Mouse (Mus musculus) olfactory bulb, adult 2 months (tissue): ENCODE measurements around the gene Ribc1. TPM values are rescaled to one million over a fixed set of nuclear protein-coding genes. Genes with fewer than 3 reads are reported as not detected.
A peak's percentile ranks its signal among the peaks of the same experiment; 100 is the strongest.

Experiments
- H3K27ac ChIP-seq: fragments of 200-500 bp; 2 replicates; pipeline ENCODE4 v1.5.1; 2012; ENCODE audit warnings: low read depth, low read length; ENCODE audit not compliant: insufficient read depth
- H3K4me1 ChIP-seq: fragments of 200-500 bp; 2 replicates; pipeline ENCODE4 v1.6.1; 2012; ENCODE audit warnings: low read length; ENCODE audit not compliant: control insufficient read depth, insufficient read depth
- H3K4me3 ChIP-seq: fragments of 200-500 bp; 2 replicates; pipeline ENCODE4 v1.5.1; 2012; ENCODE audit warnings: mild to moderate bottlenecking, low read depth, low read length, moderate library complexity; ENCODE audit not compliant: insufficient read depth
- CTCF ChIP-seq: fragments of 200-500 bp; IDR thresholded peaks from 2 replicates; pipeline ENCODE4 v1.5.1; 2012; ENCODE audit warnings: low read depth, mild to moderate bottlenecking, low read length, moderate library complexity; ENCODE audit not compliant: insufficient read depth
- POLR2A ChIP-seq: fragments of 200-500 bp; IDR thresholded peaks from 2 replicates; pipeline ENCODE4 v1.6.1; 2012; ENCODE audit warnings: mild to moderate bottlenecking, low read depth, low read length, moderate library complexity; ENCODE audit not compliant: insufficient read depth
- WGBS: fragments of 180-500 bp; shearing (Covaris S2); methylation state at CpG from one replicate; pipeline ENCODE4 v1.1.7; 2018; 5-methylcytosine and 5-hydroxymethylcytosine counted together
- polyA plus RNA-seq: library from polyadenylated mRNA; stranded (reverse); fragments of >200 nt; gene quantifications from 2 replicates; pipeline ENCODE4 v1.2.4, GENCODE M21; 2012; ENCODE audit warnings: low replicate concordance; ENCODE audit not compliant: missing spikeins, insufficient read depth, insufficient read length

The Ribc1 gene
- not detected in 2 replicates for polyA plus RNA-seq

GRCm38 (mm10) chrX:152016151-152017145 lies at the start of gene Ribc1, which contains the start of gene Smc1a:
Gene Ribc1, minus strand, starts transcription at chrX:152016295.
Gene Smc1a, plus strand, starts transcription at chrX:152016428.
- Histone ChIP-seq H3K4me3 (peak within 1 kb of the TSS; percentile 76), H3K4me1 (no peaks in the 10 kb centered on the region; the same call in 1 of the 2 replicates), H3K27ac (peak within 1 kb of the TSS; percentile 82)
- TF ChIP-seq POLR2A (peak; percentile 43; the same call in 1 of the 2 replicates), CTCF (no peak)
- WGBS: 14% methylated on average over 63 of the region's 64 CpGs

DNA sequence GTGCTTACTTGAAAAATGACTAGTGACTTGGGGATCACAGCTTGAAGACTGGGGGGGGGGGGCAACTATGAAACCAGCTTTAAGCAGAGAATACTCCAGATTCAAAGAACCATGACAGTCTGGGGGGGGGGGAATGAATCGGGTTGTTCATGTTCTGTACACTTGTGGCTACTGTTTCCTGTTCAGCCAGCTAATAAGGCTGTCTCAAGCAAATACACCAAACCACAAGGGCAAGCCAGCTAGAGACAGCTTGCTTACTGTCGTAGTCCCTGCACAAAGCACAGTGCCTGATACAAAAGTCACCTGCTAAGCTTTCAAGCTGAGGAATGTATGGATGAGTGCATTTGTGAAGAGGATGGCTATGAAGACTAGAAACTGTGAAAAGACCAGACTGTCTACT lies 49.6 kb upstream of the Ribc1 start:
- Histone ChIP-seq H3K4me3 (no peak overlapping the region), H3K27ac (no peak overlapping the region), H3K4me1 (no peaks in the 10 kb centered on the region)
- 65% methylated on average over 2 of the region's 2 CpGs for WGBS
- TF ChIP-seq CTCF: no peak
- TF ChIP-seq POLR2A: no peak

DNA sequence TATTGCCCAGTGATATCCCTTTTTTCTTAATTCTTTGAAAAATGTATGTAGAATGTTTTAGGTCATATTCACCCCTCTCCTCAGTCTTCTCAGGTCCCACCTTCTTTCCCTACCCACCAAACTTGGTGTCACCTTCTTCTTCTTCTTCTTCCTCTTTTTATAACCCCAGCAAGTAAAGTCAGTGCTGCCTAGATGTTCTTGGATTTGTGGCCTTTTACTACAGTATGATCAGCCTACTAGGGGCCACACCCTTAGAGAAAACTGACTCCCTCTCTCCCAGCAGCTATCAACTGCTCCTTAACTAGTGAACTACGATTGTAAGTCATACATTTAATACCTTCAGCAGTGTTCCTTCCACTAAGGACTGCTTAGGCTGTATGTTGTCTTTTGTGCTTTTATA lies 38.0 kb upstream of the Ribc1 start:
- WGBS: 80% methylated on average over 1 of the region's 1 CpGs
- no peak for TF ChIP-seq CTCF
- no peak for TF ChIP-seq POLR2A
- Histone ChIP-seq H3K4me3 (no peak overlapping the region), H3K4me1 (no peaks in the 10 kb centered on the region), H3K27ac (no peak overlapping the region)

- Histone ChIP-seq H3K4me3 (no peak overlapping the region), H3K4me1 (no peaks in the 10 kb centered on the region), H3K27ac (no peak overlapping the region)
- 69% methylated on average over 3 of the region's 3 CpGs for WGBS
- TF ChIP-seq CTCF (no peak), POLR2A (no peak)
These were observed 36.5 kb upstream of the Ribc1 start for GRCm38 (mm10) chrX:152052546-152052945.

- no peak overlapping the region for H3K27ac ChIP-seq
- H3K4me1 ChIP-seq: no peaks in the 10 kb centered on the region
- TF ChIP-seq CTCF (no peak), POLR2A (no peak)
- H3K4me3 ChIP-seq: no peak overlapping the region
These were observed 31.1 kb upstream of the Ribc1 start for GRCm38 (mm10) chrX:152047230-152047629.

GRCm38 (mm10) chrX:152039865-152040264 lies 23.8 kb upstream of the Ribc1 start:
- no peak overlapping the region for H3K4me3 ChIP-seq
- H3K27ac ChIP-seq: no peak overlapping the region
- no peak for TF ChIP-seq POLR2A
- TF ChIP-seq CTCF: no peak
- no peaks in the 10 kb centered on the region for H3K4me1 ChIP-seq

- Histone ChIP-seq H3K4me3 (no peak overlapping the region), H3K27ac (no peak overlapping the region), H3K4me1 (no peaks in the 10 kb centered on the region; the same call in 1 of the 2 replicates)
- WGBS: 67% methylated on average over 2 of the region's 2 CpGs
- no peak for TF ChIP-seq POLR2A
These were observed 3.2 kb upstream of the Ribc1 start for GRCm38 (mm10) chrX:152019294-152019693.

DNA sequence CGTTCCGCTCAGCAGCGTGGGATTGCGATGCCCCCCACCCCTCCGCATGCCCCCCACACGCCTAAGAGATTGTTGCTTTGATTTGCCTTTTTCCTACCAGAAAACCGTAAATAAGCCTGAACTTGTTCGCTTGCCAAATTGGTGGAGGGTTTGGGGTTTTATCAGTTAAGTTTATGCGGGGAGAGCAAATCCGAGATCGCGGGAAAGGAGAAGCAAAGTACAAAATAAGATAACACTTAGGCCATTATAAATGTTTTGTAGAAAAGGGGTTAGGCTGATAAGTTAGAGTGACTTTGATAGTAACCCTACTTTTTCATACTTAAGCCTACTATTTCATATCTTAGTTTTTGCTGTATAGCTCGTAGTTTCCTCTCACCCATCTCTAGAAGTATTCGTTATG lies 1.1 kb upstream of the Ribc1 start:
- Histone ChIP-seq H3K27ac (no peak overlapping the region), H3K4me1 (no peaks in the 10 kb centered on the region; the same call in 1 of the 2 replicates), H3K4me3 (peak overlapping the region; percentile 76)
- TF ChIP-seq CTCF: no peak
- TF ChIP-seq POLR2A: no peak
- 24% methylated on average over 14 of the region's 14 CpGs for WGBS

DNA sequence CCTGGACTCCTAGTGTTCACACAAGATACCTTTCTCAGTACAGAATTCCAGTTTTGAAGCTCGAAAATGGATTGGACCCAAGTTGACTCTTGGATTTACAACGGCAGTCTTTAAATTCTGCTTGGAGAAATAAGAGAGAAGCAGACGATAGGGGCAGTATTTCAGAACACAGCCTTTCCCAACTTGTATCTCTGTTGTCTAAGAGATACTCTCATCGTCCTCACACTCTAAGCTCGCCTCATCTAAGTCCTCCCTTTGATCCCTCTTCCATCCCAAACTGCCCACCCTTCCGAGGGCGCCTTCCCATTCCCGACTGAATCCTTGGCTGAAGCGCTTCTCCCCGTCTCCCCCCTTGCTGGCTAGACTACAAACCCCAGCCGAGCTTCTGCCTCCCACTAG lies 344 bp downstream of the Ribc1 start:
- Histone ChIP-seq H3K27ac (peak overlapping the region; percentile 82), H3K4me1 (no peaks in the 10 kb centered on the region; the same call in 1 of the 2 replicates), H3K4me3 (peak overlapping the region; percentile 76)
- WGBS: 16% methylated on average over 11 of the region's 11 CpGs
- TF ChIP-seq CTCF: no peak
- TF ChIP-seq POLR2A: no peak
